Mouse (Mus musculus): Measurements from ENCODE around the gene Dennd2a.
A peak's percentile ranks its signal among the peaks of the same experiment; 100 is the strongest.
"Not testable (repeated sequence)": the region's sequence is repeated elsewhere in the genome, so short reads cannot be mapped to it uniquely, and the experiment has no call there.

Dennd2a gene

GRCm38 (mm10) chr6:39451033-39451432 lies 106.6 kb downstream of the Dennd2a start:
- no peak for DNase-seq (ENCODE audit: low read depth)

- DNase-seq (ENCODE audit: low read depth): no peak
These were observed 107.1 kb downstream of the Dennd2a start for GRCm38 (mm10) chr6:39450580-39450979.

GRCm38 (mm10) chr6:39447429-39448185 lies 110.1 kb downstream of the Dennd2a start:
- peak; percentile 92 for DNase-seq (ENCODE audit: low read depth)

- no peak for DNase-seq (ENCODE audit: low read depth)
These were observed 111.7 kb downstream of the Dennd2a start for GRCm38 (mm10) chr6:39445801-39446572.

GRCm38 (mm10) chr6:39442786-39443287 lies 114.8 kb downstream of the Dennd2a start:
- DNase-seq (ENCODE audit: low read depth): no peak

GRCm38 (mm10) chr6:39440207-39440606 lies 117.5 kb downstream of the Dennd2a start:
- DNase-seq (ENCODE audit: low read depth): no peak

- DNase-seq (ENCODE audit: low read depth): not testable (repeated sequence)
These were observed 120.1 kb downstream of the Dennd2a start for GRCm38 (mm10) chr6:39437519-39437918.

GRCm38 (mm10) chr6:39435875-39436274 lies 121.8 kb downstream of the Dennd2a start:
- no peak for DNase-seq (ENCODE audit: low read depth)

GRCm38 (mm10) chr6:39434886-39435492 lies 122.7 kb downstream of the Dennd2a start:
- no peak for DNase-seq (ENCODE audit: low read depth)

GRCm38 (mm10) chr6:39434111-39434885 lies 123.4 kb downstream of the Dennd2a start:
- no peak for DNase-seq (ENCODE audit: low read depth)

GRCm38 (mm10) chr6:39433701-39434100 lies 124.0 kb downstream of the Dennd2a start:
- DNase-seq (ENCODE audit: low read depth): no peak

GRCm38 (mm10) chr6:39433174-39433573 lies 124.5 kb downstream of the Dennd2a start:
- DNase-seq (ENCODE audit: low read depth): no peak

- DNase-seq (ENCODE audit: low read depth): no peak
These were observed 126.9 kb downstream of the Dennd2a start for GRCm38 (mm10) chr6:39430722-39431121.

GRCm38 (mm10) chr6:39429007-39429788 lies 128.5 kb downstream of the Dennd2a start:
- DNase-seq (ENCODE audit: low read depth): no peak

- no peak for DNase-seq (ENCODE audit: low read depth)
These were observed 130.2 kb downstream of the Dennd2a start for GRCm38 (mm10) chr6:39427276-39428003.

GRCm38 (mm10) chr6:39426725-39427124 lies 130.9 kb downstream of the Dennd2a start:
- DNase-seq (ENCODE audit: low read depth): no peak

GRCm38 (mm10) chr6:39425181-39425580 lies 132.5 kb downstream of the Dennd2a start:
- DNase-seq (ENCODE audit: low read depth): no peak

GRCm38 (mm10) chr6:39423686-39424085 lies 134.0 kb downstream of the Dennd2a start:
- no peak for DNase-seq (ENCODE audit: low read depth)

- DNase-seq (ENCODE audit: low read depth): no peak
These were observed 134.5 kb downstream of the Dennd2a start for GRCm38 (mm10) chr6:39423130-39423551.

- DNase-seq (ENCODE audit: low read depth): no peak
These were observed 136.8 kb downstream of the Dennd2a start for GRCm38 (mm10) chr6:39420867-39421266.
